Mouse (Mus musculus) spleen, adult 12 weeks (tissue): ENCODE measurements around the gene Camk2d.

Source experiments
- DNase-seq: peaks from one replicate; pipeline ENCODE4 v3.0.0; 2022; ENCODE audit warnings: low spot score

Camk2d gene

GRCm38 (mm10) chr3:126612748-126613509 is 16.8 kb downstream of the Camk2d start:
- no peak for DNase-seq

- DNase-seq: no peak
These were observed 17.5 kb downstream of the Camk2d start for GRCm38 (mm10) chr3:126613510-126614128.

GRCm38 (mm10) chr3:126615306-126615705 is 19.2 kb downstream of the Camk2d start:
- DNase-seq: no peak

GRCm38 (mm10) chr3:126620152-126620551 is 24.1 kb downstream of the Camk2d start:
- DNase-seq: no peak

GRCm38 (mm10) chr3:126622509-126622908 is 26.4 kb downstream of the Camk2d start:
- DNase-seq: no peak

- no peak for DNase-seq
These were observed 29.1 kb downstream of the Camk2d start for GRCm38 (mm10) chr3:126624994-126625763.

GRCm38 (mm10) chr3:126625764-126626040 is 29.6 kb downstream of the Camk2d start:
- DNase-seq: no peak

- no peak for DNase-seq
These were observed 31.9 kb downstream of the Camk2d start for GRCm38 (mm10) chr3:126627968-126628367.

GRCm38 (mm10) chr3:126628380-126628779 is 32.3 kb downstream of the Camk2d start:
- DNase-seq: no peak

- DNase-seq: no peak
These were observed 32.9 kb downstream of the Camk2d start for GRCm38 (mm10) chr3:126629040-126629439.

- no peak for DNase-seq
These were observed 34.2 kb downstream of the Camk2d start for GRCm38 (mm10) chr3:126630111-126630869.

- no peak for DNase-seq
These were observed 35.5 kb downstream of the Camk2d start for GRCm38 (mm10) chr3:126631583-126631982.

GRCm38 (mm10) chr3:126632580-126632979 is 36.5 kb downstream of the Camk2d start:
- DNase-seq: no peak

GRCm38 (mm10) chr3:126634171-126634570 is 38.1 kb downstream of the Camk2d start:
- no peak for DNase-seq

- no peak for DNase-seq
These were observed 42.2 kb downstream of the Camk2d start for GRCm38 (mm10) chr3:126638259-126638658.

GRCm38 (mm10) chr3:126639098-126639513 is 43.0 kb downstream of the Camk2d start:
- DNase-seq: no peak

GRCm38 (mm10) chr3:126640443-126641251 is 44.5 kb downstream of the Camk2d start:
- DNase-seq: no peak

- no peak for DNase-seq
These were observed 45.3 kb downstream of the Camk2d start for GRCm38 (mm10) chr3:126641451-126641850.

- DNase-seq: no peak
These were observed 47.2 kb downstream of the Camk2d start for GRCm38 (mm10) chr3:126643071-126644010.

GRCm38 (mm10) chr3:126650332-126650731 is 54.2 kb downstream of the Camk2d start:
- no peak for DNase-seq
